Mouse (Mus musculus): ENCODE results near the gene Gm17387. TPM values are rescaled to one million over a fixed set of nuclear protein-coding genes. Genes with fewer than 3 reads are reported as not detected.
A peak's percentile ranks its signal among the peaks of the same experiment; 100 is the strongest.
"Not testable (repeated sequence)": the region's sequence is repeated elsewhere in the genome, so short reads cannot be mapped to it uniquely, and the experiment has no call there.

Gene Gm17387
- total RNA-seq, 1 experiment: not detected

DNA sequence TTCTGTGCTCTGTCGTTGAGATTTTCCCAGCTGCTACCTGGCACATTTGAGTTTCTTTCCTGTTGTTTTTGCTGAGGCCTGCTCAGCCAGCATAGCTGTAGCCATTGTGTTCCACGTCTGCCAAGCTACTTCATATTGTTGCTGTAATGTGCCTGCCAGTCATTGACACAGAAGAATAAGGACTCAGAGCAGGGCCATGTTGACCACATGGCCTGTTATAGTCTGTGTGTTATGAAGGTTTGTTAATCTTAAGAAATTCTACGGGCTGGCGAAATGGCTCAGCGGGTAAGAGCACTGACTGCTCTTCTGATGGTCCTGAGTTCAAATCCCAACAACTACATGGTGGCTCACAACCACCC is 2.2 kb upstream of the Gm17387 start:
- Histone ChIP-seq H3K27ac (ENCODE audit: insufficient read depth, low read depth, low read length, poor library complexity, severe bottlenecking) (peak overlapping the region; percentile 54; the same call in 1 of the 2 replicates), H3K9me3 (ENCODE audit: control insufficient read depth, insufficient read depth, low read depth, low read length) (no peaks in the 10 kb centered on the region), H3K4me3 (ENCODE audit: insufficient read depth in 1 of 2, low read depth in 1 of 2, low read length in 2 of 2, poor library complexity in 1 of 2, severe bottlenecking in 1 of 2) (no peak overlapping the region), H3K36me3 (ENCODE audit: control insufficient read depth, insufficient read depth, low read length, poor library complexity, severe bottlenecking) (no peaks in the 10 kb centered on the region), H3K9ac (ENCODE audit: insufficient read depth, low read depth, low read length, poor library complexity, severe bottlenecking) (no peak overlapping the region; the same call in 1 of the 2 replicates), H3K4me1 (ENCODE audit: control insufficient read depth in 2 of 2, insufficient read depth in 2 of 2, low read length in 2 of 2, poor library complexity in 1 of 2) (peaks cover 6 to 10% of the 10 kb centered on the region in 2 experiments; a peak in 2 of 4 replicates)
- DNase-seq (ENCODE audit: low read depth, low spot score): no peak
- TF ChIP-seq ZNF384 (IDR thresholded peaks at IDR 0.05; ENCODE audit: low read depth, low read length) (no peak), CHD2 (IDR thresholded peaks at IDR 0.05; ENCODE audit: low read depth, low read length) (no peak), MAFK (IDR thresholded peaks at IDR 0.05; ENCODE audit: insufficient read depth, low read depth, low read length) (no peak), HCFC1 (IDR thresholded peaks at IDR 0.05; ENCODE audit: borderline replicate concordance, insufficient read depth, low read length) (no peak), ZC3H11A (IDR thresholded peaks at IDR 0.05; ENCODE audit: borderline replicate concordance, low read depth, low read length) (no peak)
- in situ Hi-C loops (cut with MboI; ENCODE audit: low sequenced_read_pairs in 2 of 2, unreplicated experiment in 2 of 2): no loop called here

DNA sequence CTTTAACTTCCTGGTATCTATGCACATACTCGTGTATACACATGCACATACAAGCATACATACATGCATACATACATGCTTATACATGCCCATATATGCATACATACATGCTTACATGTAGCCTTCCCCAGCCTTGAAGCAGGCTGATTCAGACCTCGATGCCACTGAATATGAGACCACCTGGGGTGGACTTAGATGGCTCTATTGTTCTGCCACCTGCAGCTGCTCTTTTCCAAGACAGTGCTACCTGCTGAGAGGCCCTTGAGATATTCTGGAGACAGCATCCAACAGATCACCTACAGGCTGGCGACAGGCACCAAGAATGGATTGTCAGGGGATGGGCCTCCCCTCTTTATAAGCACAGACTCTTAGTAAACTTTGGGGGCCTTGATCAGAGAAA is 1.5 kb downstream of the Gm17387 start:
- Histone ChIP-seq H3K27ac (ENCODE audit: insufficient read depth, low read depth, low read length, poor library complexity, severe bottlenecking) (no peak overlapping the region), H3K36me3 (ENCODE audit: control insufficient read depth, insufficient read depth, low read length, poor library complexity, severe bottlenecking) (no peaks in the 10 kb centered on the region), H3K4me3 (ENCODE audit: insufficient read depth in 1 of 2, low read depth in 1 of 2, low read length in 2 of 2, poor library complexity in 1 of 2, severe bottlenecking in 1 of 2) (no peak overlapping the region), H3K9me3 (ENCODE audit: control insufficient read depth, insufficient read depth, low read depth, low read length) (no peaks in the 10 kb centered on the region), H3K9ac (ENCODE audit: insufficient read depth, low read depth, low read length, poor library complexity, severe bottlenecking) (no peak overlapping the region), H3K4me1 (ENCODE audit: control insufficient read depth in 2 of 2, insufficient read depth in 2 of 2, low read length in 2 of 2, poor library complexity in 1 of 2) (peaks cover 6 to 20% of the 10 kb centered on the region in 2 experiments; a peak in 2 of 4 replicates)
- in situ Hi-C loops (cut with MboI; ENCODE audit: low sequenced_read_pairs in 2 of 2, unreplicated experiment in 2 of 2): no loop called here
- no peak for TF ChIP-seq ZC3H11A (IDR thresholded peaks at IDR 0.05; ENCODE audit: borderline replicate concordance, low read depth, low read length)
- TF ChIP-seq CHD2 (IDR thresholded peaks at IDR 0.05; ENCODE audit: low read depth, low read length): no peak
- no peak for TF ChIP-seq HCFC1 (IDR thresholded peaks at IDR 0.05; ENCODE audit: borderline replicate concordance, insufficient read depth, low read length)
- TF ChIP-seq ZNF384 (IDR thresholded peaks at IDR 0.05; ENCODE audit: low read depth, low read length): no peak
- no peak for TF ChIP-seq MAFK (IDR thresholded peaks at IDR 0.05; ENCODE audit: insufficient read depth, low read depth, low read length)
- DNase-seq (ENCODE audit: low read depth, low spot score): no peak

DNA sequence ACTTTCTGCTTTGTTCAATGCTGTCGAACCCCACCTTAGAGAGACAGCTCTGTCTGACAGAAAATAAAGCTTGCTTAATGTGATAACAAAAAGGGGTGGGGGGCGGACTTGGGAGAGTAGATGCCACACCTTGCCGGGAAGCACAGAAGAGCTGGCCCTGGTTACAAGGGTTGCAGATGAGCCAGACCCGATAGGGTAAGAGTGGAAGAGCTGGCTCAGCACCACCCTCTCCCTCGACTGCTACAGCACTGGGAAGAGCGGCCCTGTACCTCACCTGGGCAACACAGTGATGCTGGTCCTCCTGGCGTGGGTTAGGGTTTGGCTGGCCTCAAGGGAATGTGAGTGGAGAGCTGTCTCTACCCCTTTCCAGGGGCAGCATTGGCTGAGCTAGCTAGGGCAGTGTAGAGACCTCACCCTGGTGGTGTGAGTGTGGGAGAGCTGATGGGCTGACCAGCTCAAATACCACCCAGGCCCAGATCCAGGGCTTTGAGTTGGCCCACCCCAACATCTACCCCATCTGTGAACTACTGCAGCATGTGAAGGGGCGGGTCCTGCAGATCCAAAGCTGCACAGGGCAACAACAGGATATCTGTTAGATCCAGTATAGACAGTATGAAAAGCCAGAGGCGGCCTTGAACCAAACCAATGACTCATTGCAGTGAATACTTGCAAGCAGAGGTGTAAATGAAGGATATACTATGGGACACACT is 3.7 kb downstream of the Gm17387 start:
- no peak for TF ChIP-seq MAFK (IDR thresholded peaks at IDR 0.05; ENCODE audit: insufficient read depth, low read depth, low read length)
- no peak for TF ChIP-seq ZNF384 (IDR thresholded peaks at IDR 0.05; ENCODE audit: low read depth, low read length)
- no peak for TF ChIP-seq CHD2 (IDR thresholded peaks at IDR 0.05; ENCODE audit: low read depth, low read length)
- no peak for TF ChIP-seq HCFC1 (IDR thresholded peaks at IDR 0.05; ENCODE audit: borderline replicate concordance, insufficient read depth, low read length)
- no peak for TF ChIP-seq ZC3H11A (IDR thresholded peaks at IDR 0.05; ENCODE audit: borderline replicate concordance, low read depth, low read length)
- H3K4me1 ChIP-seq (ENCODE audit: control insufficient read depth in 2 of 2, insufficient read depth in 2 of 2, low read length in 2 of 2, poor library complexity in 1 of 2): peaks cover 4 to 16% of the 10 kb centered on the region in 2 experiments; a peak in 2 of 4 replicates
- H3K4me3 ChIP-seq (ENCODE audit: insufficient read depth in 1 of 2, low read depth in 1 of 2, low read length in 2 of 2, poor library complexity in 1 of 2, severe bottlenecking in 1 of 2): no peak overlapping the region
- in situ Hi-C loops (cut with MboI; ENCODE audit: low sequenced_read_pairs in 2 of 2, unreplicated experiment in 2 of 2): no loop called here
- no peaks in the 10 kb centered on the region for H3K36me3 ChIP-seq (ENCODE audit: control insufficient read depth, insufficient read depth, low read length, poor library complexity, severe bottlenecking)
- H3K9ac ChIP-seq (ENCODE audit: insufficient read depth, low read depth, low read length, poor library complexity, severe bottlenecking): no peak overlapping the region
- H3K27ac ChIP-seq (ENCODE audit: insufficient read depth, low read depth, low read length, poor library complexity, severe bottlenecking): no peak overlapping the region
- no peak for DNase-seq (ENCODE audit: low read depth, low spot score)
- H3K9me3 ChIP-seq (ENCODE audit: control insufficient read depth, insufficient read depth, low read depth, low read length): no peaks in the 10 kb centered on the region

DNA sequence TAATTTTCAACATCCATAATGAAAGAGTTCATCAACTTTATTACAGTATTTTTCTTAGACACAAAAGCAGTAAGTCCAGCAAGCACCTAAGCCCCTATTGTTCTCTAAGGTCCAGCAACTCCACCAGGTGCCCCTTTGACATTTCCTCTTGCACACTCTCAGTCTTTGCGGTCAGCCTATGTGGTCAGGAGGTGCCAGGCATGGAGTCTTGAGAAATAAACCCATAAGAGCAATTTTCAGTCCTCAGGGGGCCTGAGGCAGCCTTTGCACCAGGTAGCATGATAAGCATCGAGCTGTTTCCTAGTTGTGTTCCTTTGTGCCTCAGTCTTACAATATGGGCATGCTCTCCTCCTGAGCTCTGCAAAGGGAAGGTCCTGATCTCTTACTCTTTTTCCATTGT is 7.7 kb downstream of the Gm17387 start:
- H3K9me3 ChIP-seq (ENCODE audit: control insufficient read depth, insufficient read depth, low read depth, low read length); H3K27ac ChIP-seq (ENCODE audit: insufficient read depth, low read depth, low read length, poor library complexity, severe bottlenecking); DNase-seq (ENCODE audit: low read depth, low spot score); H3K9ac ChIP-seq (ENCODE audit: insufficient read depth, low read depth, low read length, poor library complexity, severe bottlenecking); H3K4me3 ChIP-seq (ENCODE audit: insufficient read depth in 1 of 2, low read depth in 1 of 2, low read length in 2 of 2, poor library complexity in 1 of 2, severe bottlenecking in 1 of 2); H3K36me3 ChIP-seq (ENCODE audit: control insufficient read depth, insufficient read depth, low read length, poor library complexity, severe bottlenecking); in situ Hi-C loops (cut with MboI; ENCODE audit: low sequenced_read_pairs in 2 of 2, unreplicated experiment in 2 of 2): not testable (repeated sequence)
- peaks cover 3 to 20% of the 10 kb centered on the region in 2 experiments; a peak in 3 of 4 replicates for H3K4me1 ChIP-seq (ENCODE audit: control insufficient read depth in 2 of 2, insufficient read depth in 2 of 2, low read length in 2 of 2, poor library complexity in 1 of 2)

Data from ES-E14 (cell line).